Mouse (Mus musculus) inflammation-experienced regulatory T-cells, adult 6 months (primary cell): Measurements from ENCODE around the gene Erich6. TPM values are rescaled to one million over a fixed set of nuclear protein-coding genes. Genes with fewer than 3 reads are reported as not detected.
"Not testable (repeated sequence)": the region's sequence is repeated elsewhere in the genome, so short reads cannot be mapped to it uniquely, and the experiment has no call there.

ENCODE experiments used
- ATAC-seq: one replicate; pipeline ENCODE4 v1.8.0; 2017
- polyA plus RNA-seq, 3 experiments: library from polyadenylated mRNA; unstranded; fragments of 100-300 nt; shearing (Covaris generic); gene quantifications; one replicate each; pipeline ENCODE4 v1.2.1; 2017

Gene Erich6
- polyA plus RNA-seq, 3 experiments from 2014 or later = not detected

GRCm38 (mm10) chr3:58646180-58646579 is 9.2 kb upstream of the Erich6 start:
- no peak for ATAC-seq

- no peak for ATAC-seq
Measured at GRCm38 (mm10) chr3:58631693-58632092, 5.3 kb downstream of the Erich6 start.

- no peak for ATAC-seq
Measured at GRCm38 (mm10) chr3:58624981-58625380, 12.0 kb downstream of the Erich6 start.

GRCm38 (mm10) chr3:58622665-58623394 is 14.2 kb downstream of the Erich6 start:
- peak; percentile 70 for ATAC-seq

GRCm38 (mm10) chr3:58621066-58621465 is 15.9 kb downstream of the Erich6 start:
- no peak for ATAC-seq

- no peak for ATAC-seq
Measured at GRCm38 (mm10) chr3:58609985-58610384, 27.0 kb downstream of the Erich6 start.

- ATAC-seq = no peak
Measured at GRCm38 (mm10) chr3:58608506-58608905, 28.5 kb downstream of the Erich6 start.

- no peak for ATAC-seq
Measured at GRCm38 (mm10) chr3:58593623-58594022, 43.4 kb downstream of the Erich6 start.

GRCm38 (mm10) chr3:58592666-58593065 is 44.3 kb downstream of the Erich6 start:
- ATAC-seq = not testable (repeated sequence)

GRCm38 (mm10) chr3:58590544-58590943 is 46.5 kb downstream of the Erich6 start:
- ATAC-seq = peak; percentile 14

- ATAC-seq = peak; percentile 66
Measured at GRCm38 (mm10) chr3:58582788-58583426, 54.1 kb downstream of the Erich6 start.

GRCm38 (mm10) chr3:58582297-58582696 is 54.7 kb downstream of the Erich6 start:
- no peak for ATAC-seq

- no peak for ATAC-seq
Measured at GRCm38 (mm10) chr3:58581530-58581929, 55.5 kb downstream of the Erich6 start.

GRCm38 (mm10) chr3:58577506-58578050 is 59.4 kb downstream of the Erich6 start:
- no peak for ATAC-seq

GRCm38 (mm10) chr3:58577067-58577503 is 59.9 kb downstream of the Erich6 start:
- ATAC-seq = peak; percentile 63

GRCm38 (mm10) chr3:58576137-58577066 is 60.6 kb downstream of the Erich6 start, which contains the start of gene Selenot:
TSS of gene Selenot (plus strand) at chr3:58576636.
- peak; percentile 73 for ATAC-seq

GRCm38 (mm10) chr3:58570821-58571220 is 66.2 kb downstream of the Erich6 start:
- no peak for ATAC-seq

Other genes starting within 250 kb of the Erich6 start
- gene Tsc22d2, start 222.5 kb downstream of the Erich6 start, polyA plus RNA-seq = 10 to 100 TPM; 10.4 to 16.1 (median 13.1) TPM
- 10 to 100 TPM; 63.0 to 73.7 (median 67.5) TPM for gene Eif2a, start 111.4 kb downstream of the Erich6 start, polyA plus RNA-seq
- 10 to 100 TPM; 40.4 to 51.7 (median 46.0) TPM for gene Serp1, start 111.3 kb downstream of the Erich6 start, polyA plus RNA-seq
- gene Selenot, start 60.6 kb downstream of the Erich6 start, polyA plus RNA-seq = 10 to 100 TPM; 30.3 to 45.6 (median 39.6) TPM
- 1 to 10 TPM; 1.4 to 2.8 (median 2.1) TPM for gene Siah2, start 55.2 kb upstream of the Erich6 start, polyA plus RNA-seq
- gene Mindy4b-ps, start 185.1 kb upstream of the Erich6 start, polyA plus RNA-seq = not detected
- gene Clrn1, start 248.1 kb upstream of the Erich6 start, polyA plus RNA-seq = not detected